Mouse (Mus musculus) embryonic facial prominence, embryonic 12.5 days (tissue): ENCODE results near the gene Grik3. TPM values are rescaled to one million over a fixed set of nuclear protein-coding genes. Genes with fewer than 3 reads are reported as not detected.

ENCODE experiments used
- ATAC-seq: fragments of 200-750 bp; cut with Nextera tagmentation; 2 replicates; pipeline ENCODE4 v1.8.0; 2017; ENCODE audit not compliant: insufficient number of reproducible peaks, insufficient read depth, low FRiP score, low TSS enrichment
- H3K27ac ChIP-seq: fragments of 300-500 bp; sonication (generic); 2 replicates; pipeline ENCODE4 v1.5.1; 2016; ENCODE audit warnings: mild to moderate bottlenecking
- H3K27me3 ChIP-seq: fragments of 300-500 bp; sonication (generic); 2 replicates; pipeline ENCODE4 v1.6.1; 2016; ENCODE audit warnings: mild to moderate bottlenecking, moderate library complexity
- H3K36me3 ChIP-seq: fragments of 300-500 bp; sonication (generic); 2 replicates; pipeline ENCODE4 v1.6.1; 2016; ENCODE audit warnings: mild to moderate bottlenecking
- H3K4me1 ChIP-seq: fragments of 300-500 bp; sonication (generic); 2 replicates; pipeline ENCODE4 v1.6.1; 2016
- H3K4me2 ChIP-seq: fragments of 300-500 bp; sonication (generic); replicated peaks from 2 replicates; pipeline ENCODE4 v1.6.1; 2016; ENCODE audit warnings: mild to moderate bottlenecking, moderate library complexity
- H3K4me3 ChIP-seq: fragments of 300-500 bp; sonication (generic); 2 replicates; pipeline ENCODE4 v1.5.1; 2016; ENCODE audit warnings: mild to moderate bottlenecking
- H3K9ac ChIP-seq: fragments of 300-500 bp; sonication (generic); 2 replicates; pipeline ENCODE4 v1.6.1; 2016; ENCODE audit warnings: mild to moderate bottlenecking, moderate library complexity
- H3K9me3 ChIP-seq: fragments of 300-500 bp; sonication (generic); 2 replicates; pipeline ENCODE4 v1.6.1; 2016; ENCODE audit warnings: mild to moderate bottlenecking, moderate library complexity
- WGBS: fragments of 180-500 bp; shearing (Covaris S2); methylation state at CpG from one replicate; pipeline ENCODE4 v1.1.7; 2016; 5-methylcytosine and 5-hydroxymethylcytosine counted together
- polyA plus RNA-seq: library from polyadenylated mRNA; unstranded; fragments of >200 nt; fragmentation: Nextera tagmentation; extraction: Ambion mirVana; gene quantifications from 2 replicates; pipeline ENCODE4 v1.2.1, GENCODE M21; 2016

The Grik3 gene
- polyA plus RNA-seq, 1 experiment from 2014 or later: 0.32 TPM

- H3K27ac ChIP-seq: no peak overlapping the region
- H3K36me3 ChIP-seq: no peaks in the 10 kb centered on the region
- no peak overlapping the region for H3K9ac ChIP-seq
- no peaks in the 10 kb centered on the region for H3K4me1 ChIP-seq
- 32% methylated on average over 9 of the region's 9 CpGs for WGBS
- no peaks in the 10 kb centered on the region for H3K9me3 ChIP-seq
- no peak overlapping the region for H3K4me2 ChIP-seq
- peaks cover 29% of the 10 kb centered on the region for H3K27me3 ChIP-seq
- no peak overlapping the region for H3K4me3 ChIP-seq
- no peak for ATAC-seq
Observed at GRCm38 (mm10) chr4:125533965-125534364, 43.5 kb downstream of the Grik3 start.

- no peak for ATAC-seq
- Histone ChIP-seq H3K4me2 (no peak overlapping the region), H3K4me1 (no peaks in the 10 kb centered on the region), H3K27ac (no peak overlapping the region), H3K36me3 (no peaks in the 10 kb centered on the region), H3K9me3 (no peaks in the 10 kb centered on the region), H3K9ac (no peak overlapping the region), H3K4me3 (no peak overlapping the region), H3K27me3 (peaks cover 29% of the 10 kb centered on the region)
- WGBS: 3% methylated on average over 8 of the region's 8 CpGs
Observed at GRCm38 (mm10) chr4:125534449-125534848, 43.9 kb downstream of the Grik3 start.

GRCm38 (mm10) chr4:125534991-125535401 lies 44.5 kb downstream of the Grik3 start:
- no peaks in the 10 kb centered on the region for H3K4me1 ChIP-seq
- ATAC-seq: 0 out of 2 replicates have a peak, but pooled peaks have one; percentile 42
- no peak overlapping the region for H3K4me3 ChIP-seq
- H3K27me3 ChIP-seq: peaks cover 29% of the 10 kb centered on the region
- no peak overlapping the region for H3K27ac ChIP-seq
- WGBS: 8% methylated on average over 11 of the region's 11 CpGs
- H3K36me3 ChIP-seq: no peaks in the 10 kb centered on the region
- no peak overlapping the region for H3K4me2 ChIP-seq
- no peaks in the 10 kb centered on the region for H3K9me3 ChIP-seq
- H3K9ac ChIP-seq: no peak overlapping the region

- Histone ChIP-seq H3K9ac (no peak overlapping the region), H3K36me3 (no peaks in the 10 kb centered on the region), H3K27ac (no peak overlapping the region), H3K4me1 (no peaks in the 10 kb centered on the region), H3K9me3 (no peaks in the 10 kb centered on the region), H3K4me3 (no peak overlapping the region), H3K27me3 (peaks cover 29% of the 10 kb centered on the region), H3K4me2 (no peak overlapping the region)
- WGBS: 16% methylated on average over 7 of the region's 7 CpGs
- ATAC-seq: no peak
Observed at GRCm38 (mm10) chr4:125535465-125535864, 45.0 kb downstream of the Grik3 start.

- Histone ChIP-seq H3K4me3 (no peak overlapping the region), H3K9me3 (no peaks in the 10 kb centered on the region), H3K36me3 (no peaks in the 10 kb centered on the region), H3K9ac (no peak overlapping the region), H3K4me1 (no peaks in the 10 kb centered on the region), H3K27me3 (peaks cover 29% of the 10 kb centered on the region), H3K4me2 (no peak overlapping the region), H3K27ac (no peak overlapping the region)
- 56% methylated on average over 3 of the region's 4 CpGs for WGBS
- ATAC-seq: no peak
Observed at GRCm38 (mm10) chr4:125535977-125536376, 45.5 kb downstream of the Grik3 start.

- H3K4me3 ChIP-seq: no peak overlapping the region
- ATAC-seq: no peak
- no peak overlapping the region for H3K9ac ChIP-seq
- no peaks in the 10 kb centered on the region for H3K36me3 ChIP-seq
- peaks cover 22% of the 10 kb centered on the region for H3K27me3 ChIP-seq
- H3K9me3 ChIP-seq: no peaks in the 10 kb centered on the region
- H3K4me2 ChIP-seq: no peak overlapping the region
- no peaks in the 10 kb centered on the region for H3K4me1 ChIP-seq
- H3K27ac ChIP-seq: no peak overlapping the region
- 37% methylated on average over 3 of the region's 3 CpGs for WGBS
Observed at GRCm38 (mm10) chr4:125538301-125538965, 47.9 kb downstream of the Grik3 start.

GRCm38 (mm10) chr4:125539617-125540016 lies 49.1 kb downstream of the Grik3 start:
- Histone ChIP-seq H3K36me3 (no peaks in the 10 kb centered on the region), H3K4me3 (no peak overlapping the region), H3K4me2 (no peak overlapping the region), H3K27me3 (peaks cover 10% of the 10 kb centered on the region), H3K4me1 (no peaks in the 10 kb centered on the region), H3K9me3 (no peaks in the 10 kb centered on the region), H3K9ac (no peak overlapping the region), H3K27ac (no peak overlapping the region)
- WGBS: 86% methylated on average over 9 of the region's 9 CpGs
- no peak for ATAC-seq

- H3K9ac ChIP-seq: no peak overlapping the region
- no peak overlapping the region for H3K27ac ChIP-seq
- H3K9me3 ChIP-seq: no peaks in the 10 kb centered on the region
- no peak overlapping the region for H3K4me3 ChIP-seq
- H3K27me3 ChIP-seq: peaks cover 8% of the 10 kb centered on the region; the same call in 1 of the 2 replicates
- H3K4me2 ChIP-seq: no peak overlapping the region
- H3K4me1 ChIP-seq: no peaks in the 10 kb centered on the region
- ATAC-seq: no peak
- WGBS: 88% methylated on average over 5 of the region's 5 CpGs
- no peaks in the 10 kb centered on the region for H3K36me3 ChIP-seq
Observed at GRCm38 (mm10) chr4:125543171-125543570, 52.7 kb downstream of the Grik3 start.

- no peaks in the 10 kb centered on the region for H3K9me3 ChIP-seq
- peaks cover 8% of the 10 kb centered on the region; the same call in 1 of the 2 replicates for H3K27me3 ChIP-seq
- no peak overlapping the region for H3K9ac ChIP-seq
- no peaks in the 10 kb centered on the region for H3K36me3 ChIP-seq
- no peak overlapping the region for H3K4me2 ChIP-seq
- H3K4me3 ChIP-seq: no peak overlapping the region
- ATAC-seq: no peak
- no peaks in the 10 kb centered on the region for H3K4me1 ChIP-seq
- no peak overlapping the region for H3K27ac ChIP-seq
- 37% methylated on average over 18 of the region's 18 CpGs for WGBS
Observed at GRCm38 (mm10) chr4:125544947-125545767, 54.7 kb downstream of the Grik3 start.

- Histone ChIP-seq H3K4me1 (no peaks in the 10 kb centered on the region), H3K27ac (no peak overlapping the region), H3K4me3 (no peak overlapping the region), H3K9ac (no peak overlapping the region), H3K9me3 (no peaks in the 10 kb centered on the region), H3K27me3 (peaks cover 8% of the 10 kb centered on the region; the same call in 1 of the 2 replicates), H3K36me3 (no peaks in the 10 kb centered on the region), H3K4me2 (no peak overlapping the region)
- ATAC-seq: no peak
- 59% methylated on average over 7 of the region's 7 CpGs for WGBS
Observed at GRCm38 (mm10) chr4:125545768-125546220, 55.3 kb downstream of the Grik3 start.

- H3K9me3 ChIP-seq: no peaks in the 10 kb centered on the region
- WGBS: 59% methylated on average over 5 of the region's 5 CpGs
- no peak overlapping the region for H3K9ac ChIP-seq
- H3K4me1 ChIP-seq: no peaks in the 10 kb centered on the region
- no peaks in the 10 kb centered on the region for H3K36me3 ChIP-seq
- no peak overlapping the region for H3K4me2 ChIP-seq
- H3K4me3 ChIP-seq: no peak overlapping the region
- ATAC-seq: no peak
- no peak overlapping the region for H3K27ac ChIP-seq
- peaks cover 8% of the 10 kb centered on the region; the same call in 1 of the 2 replicates for H3K27me3 ChIP-seq
Observed at GRCm38 (mm10) chr4:125548190-125548589, 57.7 kb downstream of the Grik3 start.

- no peaks in the 10 kb centered on the region for H3K4me1 ChIP-seq
- no peak overlapping the region for H3K4me3 ChIP-seq
- H3K4me2 ChIP-seq: no peak overlapping the region
- no peaks in the 10 kb centered on the region for H3K27me3 ChIP-seq
- no peaks in the 10 kb centered on the region for H3K9me3 ChIP-seq
- no peaks in the 10 kb centered on the region for H3K36me3 ChIP-seq
- ATAC-seq: no peak
- no peak overlapping the region for H3K9ac ChIP-seq
- no peak overlapping the region for H3K27ac ChIP-seq
- WGBS: 91% methylated on average over 9 of the region's 9 CpGs
Observed at GRCm38 (mm10) chr4:125553754-125554153, 63.3 kb downstream of the Grik3 start.
